2 mouse cellular contexts compared by ENCODE assay signal in the genomic region with DNA sequence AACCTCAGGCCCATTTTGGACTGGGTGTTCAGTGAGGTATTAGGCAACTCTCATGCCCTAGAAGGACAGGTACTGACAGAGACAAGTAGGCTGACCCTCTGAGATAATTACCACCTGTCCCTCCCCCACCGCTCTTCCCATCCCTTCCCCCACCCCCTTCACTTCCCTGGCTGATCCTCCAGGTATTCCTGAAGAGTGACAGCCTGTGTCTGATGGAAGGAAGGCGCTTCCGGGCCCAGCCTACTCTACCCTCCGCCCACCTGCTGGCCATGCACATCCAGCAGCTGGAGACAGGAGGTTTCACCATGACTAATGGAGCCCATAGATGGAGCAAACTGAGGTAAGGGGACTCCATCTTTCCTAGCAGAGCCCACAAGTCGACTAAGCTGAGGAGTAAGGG.
TF ChIP-seq lines count a peak whose summit lies in the region.

No protein-coding gene starts in this region.

TF ChIP-seq in CH12.LX, 34 proteins besides CTCF, POLR2A, EP300 and RAD21:
- TF ChIP-seq HCFC1 (IDR thresholded peaks at IDR 0.05; ENCODE audit: low read depth, low read length) (no peak), IRF4 (IDR thresholded peaks at IDR 0.05; ENCODE audit: low read depth, low read length) (peak; percentile 29; the same call in 1 of the 2 replicates)

TF ChIP-seq in ES-E14, 5 proteins besides CTCF, POLR2A, EP300 and RAD21:
- TF ChIP-seq MAFK (IDR thresholded peaks at IDR 0.05; ENCODE audit: insufficient read depth, low read depth, low read length): no peak
- no peak for TF ChIP-seq ZNF384 (IDR thresholded peaks at IDR 0.05; ENCODE audit: low read depth, low read length)
TF ChIP-seq in ES-E14: peak in this region for 0.
